Comparison of ENCODE assay signal across 24 mouse cellular contexts in the genomic region with DNA sequence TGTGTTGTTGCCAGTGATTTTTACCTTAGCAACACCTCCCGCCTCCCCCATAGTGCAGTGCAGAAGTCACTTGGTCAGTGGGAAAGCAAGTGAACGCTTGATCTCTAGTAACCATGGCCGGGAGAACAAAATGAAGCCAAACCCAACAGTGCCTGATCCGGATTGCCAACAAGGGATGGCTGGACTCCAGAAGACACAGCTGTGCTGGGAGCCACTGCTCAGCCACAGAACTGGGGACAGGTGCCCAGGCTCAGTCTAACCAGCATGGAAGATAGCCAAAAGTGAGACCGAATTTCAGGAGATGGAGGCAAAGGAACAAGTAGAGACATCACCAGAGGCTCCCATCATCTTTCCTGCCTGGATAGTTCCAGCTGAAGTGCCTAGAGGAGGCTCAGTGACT.
A peak's percentile ranks its signal among the peaks of the same experiment; 100 is the strongest.
DNase-seq lines count a peak whose midpoint lies in the region; ATAC-seq and TF ChIP-seq lines count a peak whose summit lies in the region.
"Had no signal": no experiment of that assay in that cellular context is flagged by ENCODE, and none has a peak within 500 bp of the region (broad histone marks: within the 10 kb centered on the region; RNA-seq: fewer than 3 reads in every experiment).

No protein-coding gene starts in this region.

- peak; percentile 12 for DNase-seq in embryonic facial prominence, embryonic 14.5 days (ENCODE audit: low spot score)
- no peak for DNase-seq in embryonic facial prominence, embryonic 10.5 days (ENCODE audit: low spot score)
- peak; percentile 27 for DNase-seq in limb, embryonic 14.5 days (ENCODE audit: low spot score)
- DNase-seq in limb, embryonic 10.5 days (ENCODE audit: low spot score) = no peak
- peak; percentile 16 for DNase-seq in brain, embryonic 14.5 days (ENCODE audit: low read depth)
- DNase-seq in cerebellum, postnatal 4 days (ENCODE audit: low spot score in 2 of 2) = peak; percentile 34 to 58
- DNase-seq in spleen, postnatal 10 days (ENCODE audit: low spot score in 2 of 2) = no peak
- no peak for DNase-seq in lung, postnatal 25 days (ENCODE audit: low spot score)
- DNase-seq: B cell, adult 2 months; kidney, adult 2 months; kidney, postnatal 10 days; right cerebral cortex, postnatal 25 days had no signal

- H3K4me1 ChIP-seq in embryonic facial prominence, embryonic 14.5 days (ENCODE audit: control insufficient read depth, insufficient read depth, low read length) = no peaks in the 10 kb centered on the region
- H3K4me1 ChIP-seq in embryonic facial prominence, embryonic 10.5 days = no peaks in the 10 kb centered on the region
- H3K4me1 ChIP-seq in limb, embryonic 14.5 days (ENCODE audit: control insufficient read depth, insufficient read depth, low read length) = no peaks in the 10 kb centered on the region
- no peaks in the 10 kb centered on the region for H3K4me1 ChIP-seq in limb, embryonic 10.5 days
- H3K4me1 ChIP-seq: forebrain, embryonic 12.5 days; heart, embryonic 10.5 days; hindbrain, embryonic 10.5 days; limb, embryonic 12.5 days; lung, embryonic 15.5 days; midbrain, embryonic 12.5 days; neural tube, embryonic 15.5 days had no signal

- H3K9ac ChIP-seq in embryonic facial prominence, embryonic 14.5 days (ENCODE audit: low read depth, low read length) = no peak overlapping the region
- no peak overlapping the region for H3K9ac ChIP-seq in limb, embryonic 14.5 days (ENCODE audit: low read depth, low read length, severe bottlenecking)
- H3K9ac ChIP-seq: forebrain, embryonic 12.5 days; limb, embryonic 12.5 days; liver, embryonic 14.5 days; lung, embryonic 15.5 days; midbrain, embryonic 12.5 days; neural tube, embryonic 15.5 days had no signal

- TF ChIP-seq POLR2A in limb, embryonic 14.5 days (IDR thresholded peaks at IDR 0.05; ENCODE audit: borderline replicate concordance, extremely low read depth, insufficient read depth, insufficient read length) = no peak
- TF ChIP-seq POLR2A in brain, embryonic 14.5 days (IDR thresholded peaks at IDR 0.05; ENCODE audit: borderline replicate concordance, extremely low read depth, insufficient read depth, insufficient read length, poor library complexity, severe bottlenecking) = no peak

- no peak overlapping the region for H3K27ac ChIP-seq in embryonic facial prominence, embryonic 14.5 days (replicated peaks; ENCODE audit: low read depth, low read length)
- H3K27ac ChIP-seq in embryonic facial prominence, embryonic 10.5 days (replicated peaks) = no peak overlapping the region
- H3K27ac ChIP-seq in limb, embryonic 14.5 days (replicated peaks; ENCODE audit: low read depth, low read length) = no peak overlapping the region
- H3K27ac ChIP-seq in limb, embryonic 10.5 days = no peak overlapping the region
- H3K27ac ChIP-seq: forebrain, embryonic 12.5 days; heart, embryonic 10.5 days; hindbrain, embryonic 10.5 days; layer of hippocampus, adult 2 months; left cerebral cortex, adult 2 months; limb, embryonic 12.5 days; liver, embryonic 14.5 days; lung, embryonic 15.5 days; macrophage; midbrain, embryonic 12.5 days; neural tube, embryonic 15.5 days; stomach, postnatal 0 days had no signal

- TF ChIP-seq CTCF in brain, embryonic 14.5 days (IDR thresholded peaks at IDR 0.05; ENCODE audit: borderline replicate concordance, extremely low read depth, insufficient read depth, insufficient read length) = no peak

- no peak overlapping the region for H3K4me3 ChIP-seq in embryonic facial prominence, embryonic 14.5 days (ENCODE audit: low read depth, low read length)
- H3K4me3 ChIP-seq in embryonic facial prominence, embryonic 10.5 days = no peak overlapping the region
- no peak overlapping the region for H3K4me3 ChIP-seq in limb, embryonic 14.5 days (replicated peaks; ENCODE audit: low read length)
- no peak overlapping the region for H3K4me3 ChIP-seq in limb, embryonic 10.5 days
- H3K4me3 ChIP-seq: forebrain, embryonic 12.5 days; heart, embryonic 10.5 days; hindbrain, embryonic 10.5 days; layer of hippocampus, adult 2 months; left cerebral cortex, adult 2 months; limb, embryonic 12.5 days; lung, embryonic 15.5 days; midbrain, embryonic 12.5 days; neural tube, embryonic 15.5 days had no signal

- 83% methylated on average over 5 of the region's 5 CpGs for WGBS in embryonic facial prominence, embryonic 14.5 days
- 93% methylated on average over 5 of the region's 5 CpGs for WGBS in embryonic facial prominence, embryonic 10.5 days
- WGBS in limb, embryonic 14.5 days = 84% methylated on average over 5 of the region's 5 CpGs
- WGBS in limb, embryonic 10.5 days = 92% methylated on average over 5 of the region's 5 CpGs

- no peaks in the 10 kb centered on the region for H3K9me3 ChIP-seq in embryonic facial prominence, embryonic 14.5 days (ENCODE audit: control insufficient read depth, low read length)
- no peaks in the 10 kb centered on the region for H3K9me3 ChIP-seq in embryonic facial prominence, embryonic 10.5 days
- no peaks in the 10 kb centered on the region for H3K9me3 ChIP-seq in limb, embryonic 14.5 days (ENCODE audit: control insufficient read depth, low read length)
- no peaks in the 10 kb centered on the region for H3K9me3 ChIP-seq in limb, embryonic 10.5 days (replicated peaks)
- H3K9me3 ChIP-seq: forebrain, embryonic 12.5 days; heart, embryonic 10.5 days; hindbrain, embryonic 10.5 days; lung, embryonic 15.5 days; midbrain, embryonic 12.5 days; neural tube, embryonic 15.5 days had no signal

- ATAC-seq in embryonic facial prominence, embryonic 14.5 days (ENCODE audit: low read depth) = no peak
- ATAC-seq in limb, embryonic 14.5 days (ENCODE audit: low FRiP score, low read depth) = no peak

- H3K27me3 ChIP-seq in embryonic facial prominence, embryonic 14.5 days (replicated peaks; ENCODE audit: control insufficient read depth, insufficient read depth, low read length) = no peaks in the 10 kb centered on the region
- H3K27me3 ChIP-seq in embryonic facial prominence, embryonic 10.5 days (replicated peaks; ENCODE audit: low read depth, poor library complexity, severe bottlenecking) = no peaks in the 10 kb centered on the region
- H3K27me3 ChIP-seq in limb, embryonic 14.5 days (ENCODE audit: control insufficient read depth, insufficient read depth, low read length) = no peaks in the 10 kb centered on the region
- no peaks in the 10 kb centered on the region for H3K27me3 ChIP-seq in limb, embryonic 10.5 days (ENCODE audit: low read depth, poor library complexity, severe bottlenecking)
- H3K27me3 ChIP-seq: forebrain, embryonic 12.5 days; limb, embryonic 12.5 days; lung, embryonic 15.5 days; midbrain, embryonic 12.5 days; neural tube, embryonic 15.5 days had no signal

- H3K36me3 ChIP-seq in embryonic facial prominence, embryonic 14.5 days (ENCODE audit: control insufficient read depth, insufficient read depth, low read length) = no peaks in the 10 kb centered on the region
- no peaks in the 10 kb centered on the region for H3K36me3 ChIP-seq in embryonic facial prominence, embryonic 10.5 days (replicated peaks)
- no peaks in the 10 kb centered on the region for H3K36me3 ChIP-seq in limb, embryonic 14.5 days (ENCODE audit: control insufficient read depth, insufficient read depth, low read length)
- no peaks in the 10 kb centered on the region for H3K36me3 ChIP-seq in limb, embryonic 10.5 days
- H3K36me3 ChIP-seq: forebrain, embryonic 12.5 days; heart, embryonic 10.5 days; hindbrain, embryonic 10.5 days; limb, embryonic 12.5 days; lung, embryonic 15.5 days; midbrain, embryonic 12.5 days; neural tube, embryonic 15.5 days had no signal

- H3K4me2 ChIP-seq in embryonic facial prominence, embryonic 14.5 days (ENCODE audit: low read depth, low read length) = no peak overlapping the region
- no peak overlapping the region for H3K4me2 ChIP-seq in limb, embryonic 14.5 days (replicated peaks; ENCODE audit: low read depth, low read length, severe bottlenecking)
- H3K4me2 ChIP-seq: forebrain, embryonic 12.5 days; limb, embryonic 12.5 days; lung, embryonic 15.5 days; midbrain, embryonic 12.5 days; neural tube, embryonic 15.5 days had no signal

Comparison
In these comparisons a context has a peak if more than half of its experiments do, and no peak if none do; other contexts are left out.
1. DNase-seq: peak in embryonic facial prominence, embryonic 14.5 days (single experiment), limb, embryonic 14.5 days (single experiment), brain, embryonic 14.5 days (single experiment) and cerebellum, postnatal 4 days (2 of 2); none in embryonic facial prominence, embryonic 10.5 days (single experiment), limb, embryonic 10.5 days (single experiment), spleen, postnatal 10 days (0 of 2) and lung, postnatal 25 days (single experiment).